Mouse (Mus musculus): Measurements from ENCODE around the gene Vopp1. TPM values are rescaled to one million over a fixed set of nuclear protein-coding genes. Genes with fewer than 3 reads are reported as not detected.
"Not testable (repeated sequence)": the region's sequence is repeated elsewhere in the genome, so short reads cannot be mapped to it uniquely, and the experiment has no call there.

Gene Vopp1
- polyA plus RNA-seq (2014; fragmentation: Nextera tagmentation; extraction: Ambion mirVana), result 55.8 and 60.8 TPM in 2 replicates

- Histone ChIP-seq H3K36me3 (replicated peaks; ENCODE audit: control insufficient read depth, insufficient read depth, low read depth, low read length) (no peaks in the 10 kb centered on the region), H3K4me3 (ENCODE audit: low read depth, low read length) (peak within 1 kb of the TSS; percentile 76), H3K4me2 (ENCODE audit: low read depth, low read length) (peak within 1 kb of the TSS; percentile 59), H3K27me3 (ENCODE audit: control insufficient read depth, insufficient read depth, low read length) (no peaks in the 10 kb centered on the region), H3K4me1 (ENCODE audit: control insufficient read depth, insufficient read depth, low read length) (no peaks in the 10 kb centered on the region), H3K27ac (replicated peaks; ENCODE audit: low read depth, low read length) (peak within 1 kb of the TSS; percentile 90), H3K9me3 (replicated peaks; ENCODE audit: control insufficient read depth, low read length) (no peaks in the 10 kb centered on the region), H3K9ac (replicated peaks; ENCODE audit: low read length) (peak within 1 kb of the TSS; percentile 98)
- DNase-seq (ENCODE audit: low spot score) (peak; percentile 84), ATAC-seq (replicated peaks; ENCODE audit: insufficient number of reproducible peaks, low FRiP score, low TSS enrichment, low read depth) (peak; percentile 92)
- WGBS, result under 1% methylated on average over 73 of the region's 87 CpGs
Measured at GRCm38 (mm10) chr6:57824422-57825258, at the start of gene Vopp1. Gene Vopp1, minus strand, starts transcription at chr6:57825159.

GRCm38 (mm10) chr6:57859043-57860042 lies 34.4 kb upstream of the Vopp1 start:
- Histone ChIP-seq H3K4me3 (ENCODE audit: low read depth, low read length) (no peak overlapping the region), H3K4me2 (ENCODE audit: low read depth, low read length) (no peak overlapping the region), H3K4me1 (ENCODE audit: control insufficient read depth, insufficient read depth, low read length) (no peaks in the 10 kb centered on the region), H3K27ac (replicated peaks; ENCODE audit: low read depth, low read length) (no peak overlapping the region), H3K9me3 (replicated peaks; ENCODE audit: control insufficient read depth, low read length) (no peaks in the 10 kb centered on the region), H3K36me3 (replicated peaks; ENCODE audit: control insufficient read depth, insufficient read depth, low read depth, low read length) (no peaks in the 10 kb centered on the region), H3K27me3 (ENCODE audit: control insufficient read depth, insufficient read depth, low read length) (no peaks in the 10 kb centered on the region), H3K9ac (replicated peaks; ENCODE audit: low read length) (no peak overlapping the region)
- WGBS, result 58% methylated on average over 6 of the region's 6 CpGs
- ATAC-seq (replicated peaks; ENCODE audit: insufficient number of reproducible peaks, low FRiP score, low TSS enrichment, low read depth) (peak; percentile 83), DNase-seq (ENCODE audit: low spot score) (peak; percentile 69)

- not testable (repeated sequence) for H3K4me2 ChIP-seq (ENCODE audit: low read depth, low read length); H3K36me3 ChIP-seq (replicated peaks; ENCODE audit: control insufficient read depth, insufficient read depth, low read depth, low read length); ATAC-seq (replicated peaks; ENCODE audit: insufficient number of reproducible peaks, low FRiP score, low TSS enrichment, low read depth); H3K4me1 ChIP-seq (ENCODE audit: control insufficient read depth, insufficient read depth, low read length); H3K27ac ChIP-seq (replicated peaks; ENCODE audit: low read depth, low read length); H3K9ac ChIP-seq (replicated peaks; ENCODE audit: low read length); DNase-seq (ENCODE audit: low spot score); H3K27me3 ChIP-seq (ENCODE audit: control insufficient read depth, insufficient read depth, low read length); H3K4me3 ChIP-seq (ENCODE audit: low read depth, low read length); H3K9me3 ChIP-seq (replicated peaks; ENCODE audit: control insufficient read depth, low read length)
- 95% methylated on average over 5 of the region's 5 CpGs for WGBS
Measured at GRCm38 (mm10) chr6:57851177-57851576, 26.2 kb upstream of the Vopp1 start.

GRCm38 (mm10) chr6:57850286-57850685 lies 25.3 kb upstream of the Vopp1 start, which contains the start of gene Vmn1r21:
Gene Vmn1r21, minus strand, starts transcription at chr6:57850343.
- H3K9ac ChIP-seq (replicated peaks; ENCODE audit: low read length), result no peak within 1 kb of the TSS

GRCm38 (mm10) chr6:57839693-57840408 lies 14.9 kb upstream of the Vopp1 start:
- Histone ChIP-seq H3K27me3 (ENCODE audit: control insufficient read depth, insufficient read depth, low read length) (no peaks in the 10 kb centered on the region), H3K4me3 (ENCODE audit: low read depth, low read length) (no peak overlapping the region), H3K4me2 (ENCODE audit: low read depth, low read length) (no peak overlapping the region), H3K4me1 (ENCODE audit: control insufficient read depth, insufficient read depth, low read length) (no peaks in the 10 kb centered on the region), H3K9me3 (replicated peaks; ENCODE audit: control insufficient read depth, low read length) (no peaks in the 10 kb centered on the region), H3K9ac (replicated peaks; ENCODE audit: low read length) (no peak overlapping the region), H3K36me3 (replicated peaks; ENCODE audit: control insufficient read depth, insufficient read depth, low read depth, low read length) (no peaks in the 10 kb centered on the region), H3K27ac (replicated peaks; ENCODE audit: low read depth, low read length) (no peak overlapping the region)
- 76% methylated on average over 2 of the region's 2 CpGs for WGBS
- ATAC-seq (replicated peaks; ENCODE audit: insufficient number of reproducible peaks, low FRiP score, low TSS enrichment, low read depth) (no peak), DNase-seq (ENCODE audit: low spot score) (no peak)

More at GRCm38 (mm10) chr6:57850286-57850685, 25.3 kb upstream of the Vopp1 start, which contains the start of gene Vmn1r21:
- Histone ChIP-seq H3K4me2 (ENCODE audit: low read depth, low read length) (no peak within 1 kb of the TSS), H3K4me3 (ENCODE audit: low read depth, low read length) (no peak within 1 kb of the TSS), H3K27me3 (ENCODE audit: control insufficient read depth, insufficient read depth, low read length) (no peaks in the 10 kb centered on the region), H3K9me3 (replicated peaks; ENCODE audit: control insufficient read depth, low read length) (no peaks in the 10 kb centered on the region), H3K27ac (replicated peaks; ENCODE audit: low read depth, low read length) (no peak within 1 kb of the TSS), H3K36me3 (replicated peaks; ENCODE audit: control insufficient read depth, insufficient read depth, low read depth, low read length) (no peaks in the 10 kb centered on the region), H3K4me1 (ENCODE audit: control insufficient read depth, insufficient read depth, low read length) (no peaks in the 10 kb centered on the region)
- ATAC-seq (replicated peaks; ENCODE audit: insufficient number of reproducible peaks, low FRiP score, low TSS enrichment, low read depth), result no peak
- 63% methylated on average over 1 of the region's 1 CpGs for WGBS
- no peak for DNase-seq (ENCODE audit: low spot score)

GRCm38 (mm10) chr6:57825259-57825715 lies 328 bp upstream of the Vopp1 start:
- ATAC-seq (replicated peaks; ENCODE audit: insufficient number of reproducible peaks, low FRiP score, low TSS enrichment, low read depth), result peak; percentile 15
- Histone ChIP-seq H3K36me3 (replicated peaks; ENCODE audit: control insufficient read depth, insufficient read depth, low read depth, low read length) (no peaks in the 10 kb centered on the region), H3K4me3 (ENCODE audit: low read depth, low read length) (peak overlapping the region; percentile 76), H3K4me2 (ENCODE audit: low read depth, low read length) (peak overlapping the region; percentile 59), H3K27me3 (ENCODE audit: control insufficient read depth, insufficient read depth, low read length) (no peaks in the 10 kb centered on the region), H3K9me3 (replicated peaks; ENCODE audit: control insufficient read depth, low read length) (no peaks in the 10 kb centered on the region), H3K9ac (replicated peaks; ENCODE audit: low read length) (peak overlapping the region; percentile 98), H3K4me1 (ENCODE audit: control insufficient read depth, insufficient read depth, low read length) (no peaks in the 10 kb centered on the region), H3K27ac (replicated peaks; ENCODE audit: low read depth, low read length) (no peak overlapping the region)
- DNase-seq (ENCODE audit: low spot score), result no peak
- WGBS, result 10% methylated on average over 5 of the region's 5 CpGs

- Histone ChIP-seq H3K9me3 (replicated peaks; ENCODE audit: control insufficient read depth, low read length) (no peaks in the 10 kb centered on the region), H3K4me2 (ENCODE audit: low read depth, low read length) (peak overlapping the region; percentile 17; the same call in 1 of the 2 replicates), H3K27ac (replicated peaks; ENCODE audit: low read depth, low read length) (no peak overlapping the region), H3K9ac (replicated peaks; ENCODE audit: low read length) (no peak overlapping the region), H3K4me3 (ENCODE audit: low read depth, low read length) (peak overlapping the region; percentile 9; the same call in 1 of the 2 replicates), H3K4me1 (ENCODE audit: control insufficient read depth, insufficient read depth, low read length) (no peaks in the 10 kb centered on the region), H3K36me3 (replicated peaks; ENCODE audit: control insufficient read depth, insufficient read depth, low read depth, low read length) (no peaks in the 10 kb centered on the region), H3K27me3 (ENCODE audit: control insufficient read depth, insufficient read depth, low read length) (no peaks in the 10 kb centered on the region)
- no peak for ATAC-seq (replicated peaks; ENCODE audit: insufficient number of reproducible peaks, low FRiP score, low TSS enrichment, low read depth)
- DNase-seq (ENCODE audit: low spot score), result no peak
- WGBS, result 30% methylated on average over 3 of the region's 3 CpGs
Measured at GRCm38 (mm10) chr6:57823461-57823860, 1.5 kb downstream of the Vopp1 start.

Data from embryonic facial prominence, embryonic 11.5 days (tissue).